Mouse (Mus musculus): Measurements from ENCODE around the gene Ccdc153.

- no peak for TF ChIP-seq CTCF (IDR thresholded peaks at IDR 0.05; ENCODE audit: low read depth, low read length)
- TF ChIP-seq EP300 (IDR thresholded peaks at IDR 0.05; ENCODE audit: insufficient read depth, low read depth, low read length): no peak
- TF ChIP-seq POLR2A (IDR thresholded peaks at IDR 0.05; ENCODE audit: insufficient read depth, low read length): no peak
Observed at GRCm38 (mm10) chr9:44266478-44267226, 26.2 kb downstream of the Ccdc153 start.
